Mouse (Mus musculus) heart, adult 2 months (tissue): ENCODE results near the gene Gm48551.

Source experiments
- CTCF ChIP-seq: fragments of 200-600 bp; IDR thresholded peaks from 2 replicates; pipeline ENCODE4 v1.8.1; 2022; ENCODE audit warnings: antibody characterized with exemption, mild to moderate bottlenecking, moderate library complexity
- EP300 ChIP-seq: fragments of 200-500 bp; IDR thresholded peaks from 2 replicates; pipeline ENCODE4 v1.6.1; 2011; ENCODE audit warnings: low read depth, low read length, control low read depth; ENCODE audit not compliant: insufficient read depth
- POLR2A ChIP-seq: fragments of 200-500 bp; IDR thresholded peaks from 2 replicates; pipeline ENCODE4 v1.6.1; 2011; ENCODE audit warnings: mild to moderate bottlenecking, low read depth, low read length, control low read depth; ENCODE audit not compliant: insufficient read depth

DNA sequence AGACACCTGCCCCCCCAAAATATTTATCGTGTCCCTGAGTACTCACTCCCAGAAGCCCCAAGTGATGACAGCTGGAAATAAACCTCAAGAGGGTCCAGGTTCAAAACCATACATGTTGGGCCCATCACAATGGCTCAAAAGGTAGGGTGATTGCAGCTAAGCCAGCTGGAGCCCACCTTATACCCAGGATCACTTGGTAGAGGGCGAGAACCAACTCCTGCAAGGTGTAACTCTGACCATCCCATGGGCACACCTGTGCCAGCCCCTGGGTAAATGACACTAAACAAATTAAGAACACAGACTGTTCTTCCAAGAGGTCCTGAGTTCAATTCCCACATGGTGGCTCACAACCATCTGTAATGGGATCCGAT lies 5.1 kb upstream of the Gm48551 start:
- no peak for TF ChIP-seq CTCF
- no peak for TF ChIP-seq EP300
- no peak for TF ChIP-seq POLR2A
